Mouse (Mus musculus): ENCODE results near the gene Slc35b4. TPM values are rescaled to one million over a fixed set of nuclear protein-coding genes. Genes with fewer than 3 reads are reported as not detected.

Slc35b4 gene
- total RNA-seq, 2 experiments from 2014 or later = 7.9 to 8.0 TPM

DNA sequence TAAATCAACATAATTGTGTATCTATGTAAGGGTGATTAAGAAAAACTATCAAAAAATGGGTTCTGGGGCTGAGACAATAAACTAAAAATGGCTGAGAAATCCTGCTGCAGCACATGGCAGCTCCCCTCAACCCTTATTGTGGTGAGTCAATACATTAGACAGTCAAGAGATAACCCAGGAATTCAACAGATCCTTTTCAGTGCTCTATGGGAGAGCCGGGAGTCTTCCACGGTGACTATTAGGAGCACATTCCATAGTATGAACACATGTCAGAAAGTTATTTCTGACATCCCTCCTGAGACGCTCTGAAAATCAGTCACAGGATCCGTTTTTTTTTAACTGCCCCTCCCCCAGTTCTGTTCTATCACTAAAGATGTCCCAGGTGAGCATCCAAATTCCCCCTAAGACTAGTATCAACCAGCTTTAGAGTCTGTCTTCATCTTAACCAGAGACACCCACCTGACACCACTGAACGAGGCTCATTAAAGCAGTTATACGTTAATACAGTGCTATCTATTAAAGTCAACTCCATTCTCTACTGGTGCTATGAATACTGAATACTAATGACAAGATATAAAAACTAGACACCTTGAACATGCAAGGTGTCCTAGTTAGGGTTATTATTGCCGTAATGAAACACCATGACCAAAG is 5.9 kb downstream of the Slc35b4 start:
- DNase-seq = no peak

DNA sequence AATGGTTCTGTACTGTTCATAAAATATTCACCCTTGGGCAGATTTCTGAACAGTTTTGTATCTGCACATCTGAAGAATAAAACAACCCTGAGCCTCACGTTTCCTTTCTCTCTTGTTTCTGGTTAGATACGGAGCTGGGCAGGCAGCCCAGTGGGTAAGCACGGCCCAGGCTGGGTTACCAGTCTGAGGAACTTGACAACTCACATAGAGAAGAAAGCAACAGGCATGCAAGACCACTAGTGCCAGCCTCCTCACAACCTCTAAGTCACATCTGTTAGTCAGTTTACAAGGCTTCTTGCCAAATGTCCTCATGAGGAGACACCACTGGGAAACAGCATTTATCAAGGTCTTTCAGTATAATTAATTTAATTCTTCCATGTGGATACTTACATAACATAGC is 8.1 kb downstream of the Slc35b4 start:
- no peak for DNase-seq

DNA sequence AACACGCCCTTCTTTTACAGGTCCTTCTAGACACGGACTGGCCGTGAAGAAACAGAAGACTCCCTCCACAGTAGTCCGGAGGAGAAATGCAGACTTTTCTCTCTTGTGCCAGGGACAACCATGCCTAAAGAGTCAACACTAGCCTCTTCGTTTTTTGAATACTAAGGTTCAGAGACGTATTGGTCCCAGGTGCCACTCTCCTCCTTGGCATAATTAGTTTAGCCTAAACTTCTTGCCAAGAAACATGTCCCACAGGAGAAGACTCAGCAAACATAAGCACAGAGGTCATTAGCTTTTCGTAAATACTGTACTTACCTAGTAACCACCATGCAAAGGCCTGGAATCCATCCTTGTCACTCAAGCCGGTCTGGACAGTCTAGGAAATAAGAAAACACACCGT is 13.9 kb downstream of the Slc35b4 start:
- no peak for DNase-seq

DNA sequence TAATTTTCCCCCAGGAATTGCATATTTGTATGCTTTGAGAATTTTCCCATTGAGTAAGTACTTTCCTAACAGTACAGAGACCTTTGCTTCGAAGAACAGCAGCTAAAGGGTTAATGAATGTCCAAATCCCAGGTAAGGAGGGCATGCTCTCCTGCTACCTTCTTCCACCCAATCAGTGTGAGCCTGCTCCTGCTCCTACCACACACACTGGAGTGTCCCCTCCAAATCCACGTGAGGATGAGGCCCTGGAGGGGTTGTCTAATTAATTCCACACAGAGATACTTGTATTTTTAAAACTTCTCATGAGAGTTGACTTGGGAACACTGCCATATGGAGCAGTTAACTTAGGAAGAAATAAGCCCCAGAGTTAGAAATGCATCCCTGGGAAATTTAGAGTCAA is 14.3 kb downstream of the Slc35b4 start:
- DNase-seq = no peak

DNA sequence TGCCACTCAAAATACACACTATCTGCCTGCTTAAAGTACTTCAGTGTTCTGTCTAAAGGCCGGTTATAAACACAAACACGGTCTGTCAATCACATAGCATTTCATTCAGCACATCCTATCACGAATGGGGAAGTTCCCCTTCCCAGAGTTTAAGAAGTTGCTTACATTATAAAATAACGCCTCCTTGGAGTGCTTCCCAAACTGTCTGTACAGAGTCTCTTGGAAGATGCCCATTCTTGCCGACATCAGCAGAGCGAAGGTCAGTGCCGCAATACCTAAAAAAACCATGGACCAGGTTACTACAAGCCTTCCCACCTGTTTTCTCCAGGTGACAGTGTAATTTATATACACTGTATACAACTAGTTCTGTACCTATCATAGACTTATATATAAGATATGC is 15.4 kb downstream of the Slc35b4 start:
- DNase-seq = no peak

DNA sequence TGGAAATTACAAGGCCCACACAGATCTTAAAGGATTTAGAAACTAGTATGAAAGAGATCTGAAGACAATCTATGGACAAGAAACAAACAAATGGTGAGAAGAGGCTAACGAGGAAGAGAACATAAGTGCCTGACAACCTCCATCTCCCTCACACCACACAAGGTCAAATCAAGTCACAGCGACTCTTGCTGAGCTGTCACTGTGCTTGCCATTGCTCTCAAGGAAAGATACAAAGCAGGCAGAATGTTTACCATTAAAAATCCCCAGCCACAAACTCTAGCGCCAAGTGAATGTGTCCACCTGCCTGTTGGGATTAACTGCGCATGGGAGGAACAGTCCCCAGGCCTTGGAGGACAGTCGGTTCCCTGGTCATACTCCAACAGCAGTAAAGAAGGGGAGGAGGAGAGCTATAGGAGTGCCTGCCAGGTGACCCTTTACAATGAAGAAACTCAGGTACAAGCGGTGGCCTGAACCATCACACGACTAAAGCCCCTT is 16.0 kb downstream of the Slc35b4 start:
- DNase-seq = no peak

DNA sequence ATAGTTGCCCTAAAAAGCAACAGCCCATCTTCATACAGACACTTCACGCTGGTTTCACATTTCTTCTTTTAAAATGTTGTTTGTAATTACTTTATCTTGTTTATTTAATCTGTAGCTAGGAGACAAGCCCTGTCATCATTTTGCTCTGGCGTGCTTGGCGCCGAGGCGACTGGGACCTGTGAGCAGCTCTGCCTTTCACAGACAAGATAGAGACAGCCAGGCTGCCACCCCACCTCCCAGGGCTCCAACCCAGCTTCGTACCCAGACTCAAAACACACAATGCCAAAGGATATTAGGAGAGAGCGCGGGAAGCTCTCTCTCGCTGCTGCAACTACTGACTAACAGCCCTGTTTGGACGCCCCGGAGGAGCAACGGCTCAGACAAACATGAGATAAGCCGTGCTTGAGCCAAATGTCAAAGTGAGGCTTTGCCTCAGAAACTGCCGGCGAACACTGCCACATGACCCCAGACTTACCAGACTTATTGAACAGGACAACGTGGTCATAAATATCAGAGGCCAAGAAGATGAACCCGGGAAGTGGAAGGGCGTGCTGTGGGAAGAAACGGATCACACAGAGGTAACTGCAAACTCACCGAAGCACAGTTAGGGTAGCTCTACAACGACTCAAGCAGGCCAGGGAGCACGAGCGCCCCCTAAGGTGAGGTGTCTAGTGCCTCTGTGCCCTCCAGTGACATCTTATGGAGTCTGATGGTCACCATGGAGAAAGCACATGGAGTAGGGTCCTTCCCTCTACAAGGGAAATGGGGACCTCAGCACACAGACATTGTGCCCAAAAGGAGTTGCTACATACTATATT is 16.7 kb downstream of the Slc35b4 start:
- DNase-seq = no peak

DNA sequence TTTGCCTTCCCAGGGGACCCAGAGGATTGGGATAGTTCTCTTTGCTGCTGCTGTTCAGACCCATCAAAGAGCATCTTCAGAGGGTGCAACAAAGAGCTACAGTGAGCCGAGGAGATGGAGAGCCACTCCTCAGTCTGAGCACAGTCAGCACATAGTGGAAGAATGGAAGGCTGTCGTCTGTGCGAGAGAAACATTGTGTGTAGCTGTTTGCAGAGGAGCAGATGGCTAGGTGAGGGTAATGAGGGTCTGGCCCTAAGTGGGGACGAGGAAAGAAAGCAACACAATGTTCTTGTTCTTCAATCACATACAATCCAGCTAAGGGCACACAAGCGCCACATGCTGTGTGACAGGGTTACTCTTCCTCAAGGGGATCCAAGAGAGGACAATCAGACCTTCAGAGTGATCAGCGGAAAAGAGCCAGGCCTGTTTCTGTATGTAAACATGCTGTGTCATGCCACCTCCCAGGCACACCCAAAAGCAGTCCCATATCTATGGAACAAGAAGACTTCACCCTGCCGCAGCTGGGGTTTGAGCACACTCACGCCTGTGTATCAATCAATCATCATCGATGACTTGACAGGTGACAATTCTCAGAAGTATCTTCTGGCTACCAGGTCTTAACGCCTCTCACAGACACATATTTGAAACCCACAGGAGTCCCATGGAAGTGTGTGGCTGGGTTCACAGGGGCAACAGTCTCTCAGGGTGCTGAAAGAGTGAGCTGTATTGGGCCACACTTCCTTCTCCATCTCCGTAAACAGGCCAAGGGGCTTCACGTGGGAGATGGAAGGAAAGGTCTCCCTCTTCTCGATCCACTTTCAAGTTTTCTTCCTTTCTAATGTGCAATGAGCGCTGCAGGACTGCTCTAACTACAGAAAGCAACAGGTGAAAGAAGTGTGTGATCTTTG is 19.8 kb downstream of the Slc35b4 start:
- no peak for DNase-seq

DNA sequence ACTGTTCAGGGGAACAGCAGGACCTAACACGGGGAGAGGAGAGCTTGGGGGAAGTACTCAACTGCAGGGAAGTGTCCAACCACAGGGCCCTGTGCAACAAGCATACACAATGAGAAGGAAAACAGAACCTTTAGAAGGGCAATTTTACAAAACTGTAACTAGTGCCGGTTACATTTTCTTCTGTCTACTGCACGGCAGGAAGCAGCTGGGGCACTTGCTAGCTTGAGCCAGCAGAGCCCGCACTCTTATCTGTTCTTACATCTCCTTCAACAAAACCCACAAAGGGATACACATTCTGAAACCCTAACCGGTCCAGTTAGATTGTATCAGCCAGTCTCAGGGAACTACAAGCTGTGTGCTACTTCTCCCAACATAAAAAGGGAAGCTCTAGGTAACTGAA is 20.9 kb downstream of the Slc35b4 start:
- no peak for DNase-seq

DNA sequence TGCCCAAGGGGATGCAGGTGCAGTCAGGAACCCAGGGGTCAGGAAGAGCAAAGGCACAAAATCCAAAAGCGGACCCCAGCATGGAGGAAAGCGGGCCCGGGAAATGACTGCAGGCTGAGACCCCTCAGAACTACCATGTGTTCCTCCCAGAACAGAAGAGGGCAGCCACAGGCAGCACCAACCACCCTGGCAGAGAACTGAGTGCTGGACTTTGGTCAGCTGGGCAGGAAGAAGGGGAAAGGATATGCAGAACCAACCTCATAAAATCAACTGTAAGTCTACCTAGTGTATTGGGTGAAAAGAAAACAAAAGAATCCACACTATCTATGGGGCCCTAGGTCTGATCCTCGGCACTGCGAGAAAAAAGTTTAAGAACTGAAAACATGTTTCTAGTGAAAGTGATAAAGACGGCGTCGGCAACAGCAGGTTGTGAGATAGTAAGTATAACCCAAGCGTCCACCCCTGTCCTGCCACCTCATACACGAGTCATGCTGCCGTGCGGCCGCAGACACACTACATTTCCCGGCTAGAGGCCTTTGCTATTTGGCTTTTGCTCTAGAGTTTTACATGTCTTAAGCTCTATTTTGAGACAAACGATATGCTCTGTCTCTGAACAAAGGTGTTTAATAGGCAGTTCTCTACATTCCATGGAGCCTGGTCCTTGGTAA is 21.6 kb downstream of the Slc35b4 start:
- DNase-seq = no peak

DNA sequence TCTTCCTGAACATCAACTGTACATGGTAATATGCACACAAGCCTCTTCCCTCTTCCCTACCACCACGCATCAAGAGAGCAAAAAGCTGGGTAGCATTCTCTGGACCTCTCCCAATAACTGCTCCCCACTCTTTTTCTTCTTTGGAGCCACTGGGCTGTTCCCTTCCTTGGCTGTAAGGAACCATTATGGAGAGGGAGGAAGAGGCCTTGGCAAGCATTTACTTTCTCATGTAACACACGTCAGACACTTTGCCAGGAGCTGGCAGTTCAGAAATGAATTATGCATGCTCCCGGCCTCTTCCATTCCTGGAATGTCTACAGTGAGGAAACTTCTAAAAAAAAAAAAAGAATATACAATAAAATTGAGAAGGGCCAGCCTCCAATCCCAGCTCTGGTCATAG is 22.7 kb downstream of the Slc35b4 start:
- peak in 1 of 2 experiments; percentile 16 for DNase-seq

DNA sequence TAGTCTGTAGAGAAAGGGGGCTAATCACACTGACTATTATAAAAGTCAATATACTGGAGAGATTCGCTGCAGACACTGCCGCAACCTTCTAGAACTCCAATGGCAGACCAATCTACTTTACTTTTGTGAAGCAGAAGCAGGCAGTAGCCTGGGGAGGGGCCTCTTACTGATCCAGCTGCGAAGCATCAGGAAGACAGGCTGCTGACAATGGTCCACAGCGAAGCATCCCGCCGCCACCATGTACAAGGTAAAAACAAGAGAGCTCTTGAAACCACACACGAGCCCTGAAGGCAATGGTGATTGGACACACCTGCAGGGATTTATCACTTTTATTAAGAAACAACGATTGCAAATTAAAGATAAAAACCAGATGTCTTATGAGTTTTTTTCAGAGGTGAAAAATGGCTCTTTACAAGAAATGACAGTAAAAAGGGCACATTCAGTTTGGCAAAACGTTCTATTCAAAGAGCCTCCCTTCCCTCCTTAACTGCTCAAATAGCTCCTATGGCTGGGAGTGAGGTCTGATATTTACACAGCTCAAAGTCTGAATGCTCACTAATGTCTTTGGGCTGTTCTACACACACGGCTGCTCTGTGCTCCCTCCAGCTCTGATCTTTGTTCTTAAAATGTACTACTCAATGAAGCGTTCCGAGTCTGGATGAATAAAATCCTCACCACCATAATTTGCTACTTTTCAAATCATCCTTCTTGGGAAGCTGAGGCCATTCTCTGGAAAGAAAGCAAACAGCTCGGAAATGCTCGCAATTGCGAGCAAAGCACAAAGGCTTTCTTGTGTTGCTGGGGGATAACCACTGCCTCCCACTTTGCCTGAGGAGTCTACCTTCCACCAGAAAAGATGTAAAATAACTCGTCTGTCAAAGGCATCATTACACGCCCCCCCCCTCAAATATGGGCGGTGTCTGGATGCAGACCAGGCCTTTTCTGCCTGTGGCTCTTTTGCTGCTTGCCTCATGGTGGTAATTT is 23.6 kb downstream of the Slc35b4 start:
- DNase-seq = no peak

DNA sequence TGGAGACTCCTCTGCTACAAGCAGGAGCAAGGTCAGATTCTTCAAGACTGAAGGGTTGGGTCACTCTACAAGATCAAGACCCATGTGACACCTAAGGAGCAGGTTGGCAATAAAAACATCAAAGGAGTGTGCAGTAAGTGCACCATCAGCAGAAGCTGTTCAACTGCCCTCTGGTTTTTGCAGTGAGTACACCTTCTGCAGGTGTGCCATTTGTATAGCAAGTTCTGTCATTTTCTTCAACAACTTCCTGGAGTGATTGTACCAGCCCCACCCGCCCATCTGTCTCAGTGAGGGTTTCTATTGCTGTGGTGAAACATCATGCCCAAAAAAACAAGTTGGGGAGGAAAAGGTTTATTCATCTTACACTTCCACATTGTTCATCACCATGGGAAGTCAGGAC is 27.1 kb downstream of the Slc35b4 start:
- DNase-seq = no peak

DNA sequence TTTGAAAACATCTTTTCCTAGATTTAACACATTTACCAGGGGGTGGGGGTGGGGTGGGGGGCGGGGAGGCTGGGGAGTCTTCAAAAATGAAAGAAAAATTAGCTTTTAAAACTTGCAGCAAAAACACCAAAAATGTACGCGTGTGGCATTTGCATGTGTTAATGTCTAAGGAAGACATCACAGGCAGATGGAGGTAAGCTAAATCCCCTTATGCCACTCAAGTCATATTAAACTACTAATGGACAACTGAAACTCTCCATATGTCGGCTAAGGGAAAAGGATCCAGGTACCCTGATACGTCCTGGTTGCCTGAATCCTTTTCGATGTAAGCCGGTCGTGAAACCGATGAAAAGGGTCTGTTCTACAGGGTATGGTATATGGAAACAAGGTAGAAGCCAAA is 27.8 kb downstream of the Slc35b4 start:
- DNase-seq = no peak

DNA sequence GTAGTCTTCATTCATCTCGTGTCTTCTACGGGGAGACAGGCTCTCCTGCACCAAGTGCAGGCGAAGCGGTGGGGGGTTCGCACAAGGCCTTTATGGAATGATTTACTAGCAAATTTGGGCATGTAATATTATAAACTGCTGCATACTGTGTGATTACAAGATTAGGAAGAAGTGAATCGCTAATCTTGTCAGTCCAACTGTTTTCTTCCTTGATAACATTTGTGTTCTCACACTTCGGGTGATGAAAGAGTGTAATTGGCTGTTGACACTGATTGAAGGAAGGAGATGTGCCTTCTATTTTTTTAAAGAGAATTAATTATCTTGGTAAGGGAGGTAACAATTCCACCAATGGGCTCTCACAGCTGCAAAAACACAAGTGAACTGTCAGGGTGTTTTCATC is 28.3 kb downstream of the Slc35b4 start:
- DNase-seq = no peak

DNA sequence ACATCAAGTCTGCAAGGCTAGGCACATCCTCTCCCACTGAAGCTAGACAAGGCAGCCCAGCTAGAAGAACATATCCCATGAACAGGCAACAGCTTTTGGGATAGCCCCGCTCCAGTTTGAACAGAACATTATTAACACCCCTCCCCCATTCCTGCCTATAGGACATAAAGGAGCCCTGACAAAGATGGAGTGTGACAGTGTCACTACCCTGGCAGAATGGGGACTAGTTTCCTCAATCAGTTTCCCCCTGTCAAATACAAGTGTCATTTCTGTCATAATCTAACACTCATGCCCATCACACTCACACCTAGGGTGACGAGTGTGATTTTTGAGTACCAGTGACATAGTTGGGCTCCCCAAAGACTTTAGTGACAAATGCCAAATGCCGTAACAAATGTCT is 28.9 kb downstream of the Slc35b4 start:
- no peak for DNase-seq

DNA sequence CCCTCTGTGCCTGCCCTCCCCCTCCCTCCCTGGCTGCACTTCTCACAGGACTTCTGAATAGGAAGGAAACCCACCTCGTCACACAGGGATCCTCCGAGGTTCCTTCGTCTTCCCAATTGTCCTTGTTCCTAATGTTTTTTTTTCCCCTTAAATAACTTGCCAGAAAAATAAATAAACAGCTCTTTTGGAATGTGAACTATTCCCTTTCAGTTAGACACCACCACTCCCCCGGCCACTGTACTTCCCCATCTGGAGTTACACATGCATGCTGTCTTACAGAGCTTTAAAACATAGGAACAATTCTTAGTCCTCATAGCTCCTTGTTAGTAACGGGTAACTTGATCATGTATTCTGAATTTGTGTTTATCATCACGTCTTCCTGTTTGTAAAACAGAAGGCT is 30.9 kb downstream of the Slc35b4 start:
- DNase-seq = no peak

DNA sequence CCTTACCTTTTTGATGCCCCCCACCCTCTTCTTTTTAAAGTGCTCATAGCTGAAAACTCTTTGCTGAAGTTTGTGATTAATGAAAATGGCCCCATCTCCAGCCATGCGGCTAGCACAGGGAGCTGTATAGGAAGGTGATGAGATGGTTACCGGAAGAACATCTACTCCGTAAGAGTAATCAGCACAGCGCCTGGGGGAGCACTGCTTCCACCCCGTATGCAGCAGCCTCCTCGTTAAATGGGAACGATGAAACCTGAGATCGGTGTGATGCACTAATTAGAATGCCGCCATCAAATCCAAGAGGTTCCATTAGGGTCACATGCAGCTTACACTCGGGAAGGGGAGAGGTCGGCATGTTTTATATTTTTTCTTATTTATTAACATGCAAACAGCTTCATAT is 34.0 kb downstream of the Slc35b4 start:
- DNase-seq = no peak

DNA sequence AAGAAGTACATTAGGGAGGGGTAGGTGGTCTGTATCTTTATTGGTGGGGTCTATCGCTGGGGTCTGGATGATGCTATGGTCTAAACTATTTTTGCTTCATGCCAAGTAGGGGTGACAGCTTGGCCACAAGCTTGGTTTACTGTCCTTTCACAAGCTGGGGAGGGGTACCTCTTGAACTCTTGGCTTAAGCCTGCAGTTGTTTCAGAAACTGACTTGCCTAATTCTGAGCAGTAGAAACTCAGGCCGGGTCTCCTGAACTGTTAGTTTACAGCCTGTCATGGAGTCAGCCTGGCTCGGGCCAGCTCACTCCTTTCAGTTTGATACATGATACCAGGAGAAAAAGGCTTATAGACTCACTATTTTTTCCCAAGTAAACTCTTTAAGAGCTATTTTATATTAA is 38.5 kb downstream of the Slc35b4 start:
- DNase-seq = no peak

DNA sequence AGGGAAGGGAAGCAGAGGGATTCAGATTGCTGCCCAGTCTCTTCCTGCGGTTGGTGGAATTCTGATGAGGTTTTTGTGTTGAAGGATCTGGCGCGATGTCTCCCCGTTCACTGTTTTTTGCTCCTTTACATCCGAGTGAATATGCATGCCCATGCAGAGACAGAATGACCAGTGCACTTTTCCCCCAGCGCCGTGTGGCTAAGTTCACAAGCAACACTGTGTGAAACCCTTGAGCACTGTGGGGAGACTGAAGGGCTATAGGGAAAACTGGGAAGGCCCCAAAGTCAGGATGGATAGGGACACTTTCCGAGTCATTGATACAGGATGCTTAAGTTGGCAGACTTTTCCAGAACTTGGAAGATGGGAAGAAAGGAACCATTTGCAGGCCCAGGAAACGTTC is 44.5 kb downstream of the Slc35b4 start:
- no peak for DNase-seq

DNA sequence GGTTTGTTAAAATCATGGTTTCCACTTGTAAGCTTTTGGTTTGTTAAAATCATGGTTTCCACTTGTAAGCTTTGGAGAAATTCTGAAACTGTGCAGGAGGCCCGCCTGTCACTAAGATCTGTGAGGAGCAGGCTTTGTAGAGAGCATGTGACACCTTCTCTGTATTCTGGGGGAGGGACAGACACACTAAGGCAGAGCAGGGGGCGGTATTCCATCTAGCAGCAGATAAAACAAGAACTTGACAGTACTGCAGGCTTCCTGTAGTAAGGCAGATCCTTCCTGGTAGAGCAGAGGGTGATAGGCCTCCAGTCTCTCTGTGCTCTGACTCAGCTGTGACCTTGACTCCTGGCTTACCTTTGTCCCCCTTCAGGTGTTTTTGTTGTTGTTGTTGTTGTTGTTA is 47.6 kb downstream of the Slc35b4 start:
- DNase-seq = no peak
